Mouse (Mus musculus): ENCODE measurements at regions not wholly inside any gene's neighbourhood (a gene's known extent, or its start where the extent isn't known, plus 50 kb on each side); places are given as distances from the start of the nearest gene placed in this dataset.

DNA sequence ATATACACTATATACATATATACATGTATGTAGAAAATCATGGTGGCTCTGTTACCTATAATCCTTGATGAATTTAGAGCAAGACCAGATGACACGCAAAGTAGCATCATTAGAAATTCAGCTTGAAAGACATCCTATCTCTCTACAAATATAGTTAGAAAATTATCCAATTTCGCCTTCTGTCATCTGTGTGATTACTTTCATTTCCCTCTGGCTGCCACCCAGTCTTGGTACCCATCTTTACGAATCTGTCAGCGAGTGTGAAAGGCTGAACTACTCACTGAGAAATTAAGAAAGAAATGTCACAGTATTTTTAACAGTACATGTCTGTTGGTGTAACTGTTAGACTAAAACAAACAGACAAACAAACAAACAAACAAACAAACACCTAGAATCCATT lies 67.8 kb upstream of the Gm14444 start:
- H3K27ac ChIP-seq: no peak overlapping the region
- 87% methylated on average over 4 of the region's 4 CpGs for WGBS
- no peaks in the 10 kb centered on the region for H3K4me1 ChIP-seq
- no peak for DNase-seq (ENCODE audit: low spot score)
- no peaks in the 10 kb centered on the region for H3K36me3 ChIP-seq
- H3K27me3 ChIP-seq (ENCODE audit: low read depth, poor library complexity, severe bottlenecking): no peaks in the 10 kb centered on the region
- no peaks in the 10 kb centered on the region for H3K9me3 ChIP-seq (replicated peaks)
- no peak overlapping the region for H3K4me3 ChIP-seq

DNA sequence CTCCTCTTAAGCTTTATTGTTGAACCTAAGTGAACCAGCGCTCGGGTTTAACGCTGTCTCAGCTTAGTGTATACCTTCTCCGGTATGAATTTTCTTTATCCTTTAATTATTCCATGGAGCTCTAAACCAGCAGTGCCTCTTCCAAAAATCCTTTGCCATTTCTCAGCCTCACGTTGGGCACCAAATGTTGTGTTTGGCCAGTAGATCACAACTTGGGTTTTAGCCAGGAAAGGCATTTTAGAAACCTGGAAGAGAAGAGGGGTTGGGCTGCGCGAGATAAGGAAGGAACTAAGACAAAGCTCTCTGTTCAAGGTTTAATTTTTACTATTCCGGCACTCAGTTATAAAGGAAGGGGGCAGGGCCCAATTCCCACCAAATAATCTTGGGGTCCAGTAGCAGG lies 61.9 kb upstream of the Gm14444 start:
- Histone ChIP-seq H3K9me3 (replicated peaks) (no peaks in the 10 kb centered on the region), H3K27ac (no peak overlapping the region), H3K4me1 (no peaks in the 10 kb centered on the region), H3K4me3 (no peak overlapping the region), H3K36me3 (no peaks in the 10 kb centered on the region), H3K27me3 (ENCODE audit: low read depth, poor library complexity, severe bottlenecking) (no peaks in the 10 kb centered on the region)
- 92% methylated on average over 8 of the region's 8 CpGs for WGBS
- DNase-seq (ENCODE audit: low spot score): no peak

Data from limb, embryonic 10.5 days (tissue).